Mouse (Mus musculus) embryo, embryonic 11 days (tissue): ENCODE results near the gene Mlip.

Experiments used
- DNase-seq: peaks from one replicate; pipeline ENCODE4 v3.0.0-alpha.2; 2015

Gene Mlip

GRCm38 (mm10) chr9:77344318-77344717 is 8.5 kb downstream of the Mlip start:
- DNase-seq = no peak

DNA sequence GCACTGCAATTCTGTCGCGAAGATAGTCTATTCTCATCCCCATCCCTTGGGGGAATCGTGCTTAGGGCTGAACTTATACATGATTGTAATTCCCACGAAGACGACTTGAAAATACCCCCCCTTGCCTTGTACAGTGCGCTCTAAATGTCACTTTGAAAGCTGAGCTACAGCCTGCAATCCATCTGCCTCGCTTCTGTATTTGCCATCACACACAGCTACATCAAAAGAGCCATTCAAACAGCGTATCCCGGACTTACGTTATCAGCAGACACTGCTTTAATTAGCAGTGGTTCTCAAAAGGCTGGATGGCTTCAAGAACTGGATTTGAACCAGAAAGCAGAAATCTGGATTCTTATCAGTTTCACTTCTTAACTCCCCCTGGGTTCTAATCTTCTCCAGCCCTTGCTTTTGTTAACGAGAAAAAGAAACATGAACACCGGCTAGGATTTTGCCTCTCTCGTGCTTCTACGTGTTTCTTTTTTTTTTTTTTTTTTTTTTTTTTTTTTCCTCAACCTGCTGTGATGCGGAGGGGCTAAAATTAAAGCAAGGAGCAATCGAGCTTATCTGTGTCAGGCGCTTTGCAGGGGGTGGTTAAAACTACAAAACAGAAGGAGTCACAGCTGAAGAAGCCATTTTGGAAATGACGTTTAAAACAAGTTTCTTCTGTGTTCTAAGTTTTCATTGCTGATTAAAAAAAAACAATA is 12.5 kb downstream of the Mlip start:
- DNase-seq = peak; percentile 27

DNA sequence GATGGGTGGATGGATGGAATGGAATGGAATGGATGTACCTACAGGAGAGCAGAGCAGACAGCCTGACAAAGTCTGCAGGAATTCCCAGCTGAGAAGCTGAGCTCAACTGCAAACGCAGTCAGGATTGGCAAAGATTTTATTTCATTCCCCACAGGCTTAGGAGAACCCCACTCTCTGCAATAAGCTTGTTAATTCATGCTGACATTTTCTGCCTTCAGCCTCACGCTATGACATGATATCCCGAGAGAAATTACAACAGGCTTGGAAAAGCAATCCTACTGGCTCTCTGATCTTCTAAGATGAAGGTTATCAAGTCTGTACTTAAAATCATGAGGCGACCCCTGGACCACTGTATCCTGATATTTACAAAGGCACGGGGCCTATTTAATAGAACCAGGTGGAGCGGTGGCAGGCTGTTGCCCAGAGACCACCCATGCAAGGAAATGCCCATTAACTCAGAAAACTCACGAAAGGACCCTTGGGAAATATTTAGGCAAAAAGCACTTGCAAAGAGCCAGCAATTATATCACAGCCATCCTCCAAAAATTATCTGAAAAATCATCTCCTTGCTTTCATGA is 13.1 kb downstream of the Mlip start:
- no peak for DNase-seq

DNA sequence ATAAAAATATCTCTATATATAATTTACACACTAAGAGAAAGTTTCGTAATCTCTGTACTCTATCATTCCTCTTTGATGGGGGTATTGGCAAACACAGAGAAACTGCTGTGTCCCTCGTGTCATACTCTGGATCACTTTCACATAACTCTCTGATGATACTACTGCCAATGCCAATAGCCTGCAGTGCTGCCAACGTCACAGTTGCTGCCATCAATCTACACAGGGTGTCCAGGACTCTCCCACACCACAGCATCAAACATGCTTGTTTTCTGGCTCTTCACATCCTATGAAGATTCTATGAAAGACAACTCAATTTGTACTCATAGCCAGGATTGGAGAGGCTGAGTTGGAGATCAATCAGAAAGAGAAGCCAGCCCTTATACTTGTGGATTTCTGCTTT is 17.4 kb downstream of the Mlip start:
- no peak for DNase-seq

- DNase-seq = no peak
Measured at GRCm38 (mm10) chr9:77318346-77318745, 34.4 kb downstream of the Mlip start.

- no peak for DNase-seq
Measured at GRCm38 (mm10) chr9:77310548-77310947, 42.2 kb downstream of the Mlip start.

GRCm38 (mm10) chr9:77305417-77305816 is 47.4 kb downstream of the Mlip start:
- DNase-seq = no peak

DNA sequence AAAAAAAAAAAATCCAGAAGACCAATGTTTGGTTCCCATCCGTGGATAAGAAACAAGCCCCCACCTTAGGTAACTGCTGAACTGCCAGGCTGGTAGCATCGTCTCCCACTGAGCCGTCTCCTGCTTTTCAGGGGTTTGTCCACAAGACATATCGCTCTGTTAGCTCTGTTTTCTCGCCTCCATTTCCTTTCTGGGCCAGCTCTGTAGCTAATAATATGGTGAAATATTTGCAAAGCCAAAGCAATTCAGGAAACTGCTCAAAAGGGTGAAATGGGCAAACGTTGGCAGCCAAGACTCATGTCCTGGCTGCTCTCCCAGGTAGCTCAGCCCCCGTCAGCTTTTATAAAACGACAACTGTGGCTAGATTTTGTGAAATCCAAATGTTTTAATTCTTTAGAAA is 50.4 kb downstream of the Mlip start:
- DNase-seq = no peak

- no peak for DNase-seq
Measured at GRCm38 (mm10) chr9:77287958-77288357, 64.8 kb downstream of the Mlip start.

DNA sequence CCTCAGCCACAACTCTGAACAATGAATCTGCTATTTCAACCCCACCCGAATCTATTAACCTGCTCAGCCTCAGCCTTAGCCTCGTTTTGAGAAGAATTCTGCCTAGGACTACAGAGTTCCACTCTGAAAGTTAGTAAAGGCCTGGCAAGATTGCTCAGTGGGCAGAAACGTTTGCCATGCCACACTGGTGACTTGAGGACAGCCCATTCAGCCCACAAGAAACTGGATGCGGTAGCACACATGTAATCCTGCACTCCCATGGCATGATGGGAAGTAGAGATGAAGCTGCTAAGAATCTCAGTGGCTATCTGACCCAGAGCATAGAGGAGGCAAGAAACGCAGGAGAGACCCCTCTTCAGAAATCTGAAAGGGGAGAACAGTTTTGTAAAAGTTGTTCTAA is 73.4 kb downstream of the Mlip start:
- DNase-seq = no peak

DNA sequence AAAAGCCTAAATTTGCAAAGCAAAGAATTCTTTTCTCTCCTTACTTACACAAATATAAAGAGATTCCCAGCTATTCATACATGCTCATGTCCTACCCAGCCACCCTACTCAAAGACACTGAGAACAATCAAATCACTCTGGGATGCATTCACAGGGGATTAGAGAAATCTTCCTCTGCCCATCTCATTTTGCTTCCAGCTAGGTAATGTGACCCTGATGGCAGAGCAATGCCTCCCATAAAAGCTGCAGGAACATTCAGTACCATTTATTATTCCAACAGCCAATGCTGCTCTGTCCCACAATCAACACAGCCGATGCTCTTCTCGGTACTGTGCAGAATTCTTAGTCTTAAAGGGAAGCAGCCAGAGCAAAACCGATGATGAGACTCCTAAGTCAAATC is 74.7 kb downstream of the Mlip start:
- no peak for DNase-seq

- no peak for DNase-seq
Measured at GRCm38 (mm10) chr9:77277270-77277669, 75.5 kb downstream of the Mlip start.

GRCm38 (mm10) chr9:77276451-77277154 is 76.2 kb downstream of the Mlip start:
- DNase-seq = peak; percentile 5

DNA sequence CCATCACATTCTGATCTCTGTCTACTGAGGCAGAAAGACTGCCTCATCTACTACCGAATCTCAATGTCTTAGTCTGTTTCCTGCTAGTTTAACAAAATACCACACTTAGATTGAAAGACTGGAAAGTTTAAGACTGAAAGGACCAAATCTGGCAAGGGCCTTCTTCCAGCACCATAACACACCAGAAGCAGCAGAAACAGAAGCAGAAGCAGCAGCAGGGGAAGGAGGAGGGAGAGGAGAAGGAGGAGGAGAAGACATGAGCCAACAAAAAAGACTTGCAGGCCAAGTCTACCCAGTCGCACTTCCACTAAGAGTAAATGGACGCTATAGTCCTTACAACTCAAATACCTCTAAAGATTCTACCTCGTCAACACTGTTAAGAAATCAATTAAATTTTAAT is 80.0 kb downstream of the Mlip start:
- no peak for DNase-seq

- no peak for DNase-seq
Measured at GRCm38 (mm10) chr9:77265268-77266017, 87.3 kb downstream of the Mlip start.

DNA sequence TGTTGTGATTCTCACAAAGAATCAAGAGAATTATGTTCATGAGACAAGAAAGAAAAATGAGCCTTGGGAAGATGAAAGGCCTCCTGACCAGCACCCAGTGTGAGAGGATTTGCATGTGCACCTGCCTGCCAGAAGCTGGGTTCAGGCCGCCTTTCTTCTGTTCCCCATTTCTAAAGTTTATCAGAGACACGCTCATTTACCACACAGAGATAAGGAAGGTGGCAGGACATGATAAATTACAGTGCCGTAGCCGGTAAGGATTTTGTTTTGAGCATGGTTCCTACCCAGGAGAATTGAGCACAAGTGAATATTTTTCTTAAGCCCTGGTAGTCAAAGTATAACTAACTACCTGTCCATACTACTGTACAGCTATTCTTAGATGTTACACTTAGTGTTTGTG is 93.7 kb downstream of the Mlip start:
- no peak for DNase-seq

DNA sequence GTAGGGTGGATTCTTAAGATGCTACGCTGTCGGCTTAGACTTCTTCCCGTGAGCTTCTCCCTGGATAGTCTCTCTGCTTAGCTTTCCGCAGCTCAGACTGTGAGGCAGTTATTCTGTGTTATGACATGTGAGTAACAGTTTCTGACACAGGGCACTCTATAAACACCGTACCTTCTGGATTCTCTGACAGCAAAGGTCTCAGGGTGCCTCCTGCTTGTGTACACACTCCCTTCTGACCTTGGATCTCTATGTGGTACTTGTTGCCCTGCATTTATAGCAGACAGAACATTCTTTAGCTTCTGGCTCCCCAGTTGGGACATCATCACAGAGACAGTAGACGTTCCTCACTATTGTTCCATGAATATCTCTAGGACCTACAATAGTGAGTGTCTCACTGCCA is 94.5 kb downstream of the Mlip start:
- no peak for DNase-seq

DNA sequence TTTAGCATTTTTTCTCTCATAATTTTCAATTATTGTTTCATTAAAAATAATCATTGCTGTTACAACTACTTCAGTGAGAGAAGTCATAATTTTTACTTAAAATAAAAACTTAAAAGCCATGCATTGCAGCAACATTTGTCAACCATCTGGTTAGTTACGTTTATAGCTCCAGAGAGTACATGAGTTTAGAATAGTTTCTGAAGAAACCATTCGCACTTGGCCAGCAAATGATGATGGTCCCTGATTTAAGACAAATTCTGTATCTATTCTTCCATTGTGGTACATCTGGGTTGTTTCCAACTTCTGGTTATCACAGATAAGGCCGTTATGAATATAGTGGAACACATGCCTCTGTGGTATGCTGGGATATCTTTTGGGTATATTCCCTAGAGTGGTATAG is 98.3 kb downstream of the Mlip start:
- no peak for DNase-seq

GRCm38 (mm10) chr9:77252761-77253160 is 100.0 kb downstream of the Mlip start:
- no peak for DNase-seq

- no peak for DNase-seq
Measured at GRCm38 (mm10) chr9:77252134-77252533, 100.6 kb downstream of the Mlip start.

DNA sequence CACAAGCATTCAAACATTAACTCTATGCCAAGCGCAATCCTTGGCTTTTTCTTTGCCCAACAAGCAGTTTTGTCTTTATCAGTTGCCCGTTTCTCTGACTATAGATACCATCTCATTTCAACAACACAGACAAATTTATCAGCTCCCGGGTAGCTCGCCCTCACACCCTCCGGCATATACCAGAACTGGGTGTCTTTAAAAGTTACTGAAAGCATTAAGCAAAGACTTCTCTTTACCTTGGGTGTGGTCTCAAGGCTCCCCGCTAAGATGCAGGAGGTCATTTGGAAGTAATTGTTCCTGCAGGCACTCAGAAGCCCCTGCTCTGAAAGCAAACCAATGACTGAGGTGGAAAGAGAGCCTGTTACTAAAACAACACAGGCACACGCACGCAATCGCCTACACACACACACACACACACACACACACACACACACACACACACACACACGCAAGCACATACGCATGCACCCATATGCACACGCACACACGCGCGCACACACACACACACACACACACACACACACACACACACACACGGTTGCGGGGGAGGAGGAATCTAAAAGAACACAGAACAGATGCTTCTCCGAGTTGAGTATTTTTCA is 101.2 kb downstream of the Mlip start:
- DNase-seq = no peak

- no peak for DNase-seq
Measured at GRCm38 (mm10) chr9:77198250-77198649, 154.5 kb downstream of the Mlip start.

DNA sequence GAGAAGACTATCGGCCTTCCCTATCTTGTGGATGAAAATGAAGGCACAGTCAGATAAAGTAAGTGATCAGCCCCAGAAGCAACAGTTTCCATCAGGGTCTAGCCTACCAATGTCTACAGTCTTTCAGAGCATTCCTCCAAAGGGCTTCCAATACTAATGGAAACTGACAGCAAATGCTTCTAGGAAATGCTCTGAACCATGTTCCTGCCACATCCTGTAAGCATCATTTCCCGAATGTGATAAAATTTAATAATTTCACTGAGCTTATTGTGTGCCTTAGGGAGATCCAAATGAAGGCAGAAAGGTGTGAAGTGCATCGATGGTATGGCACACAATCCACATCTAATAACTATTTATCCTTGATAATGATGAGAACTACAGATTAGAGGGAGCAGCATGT is 173.3 kb downstream of the Mlip start:
- no peak for DNase-seq
